Mouse (Mus musculus): ENCODE results near the gene Nos1.

DNA sequence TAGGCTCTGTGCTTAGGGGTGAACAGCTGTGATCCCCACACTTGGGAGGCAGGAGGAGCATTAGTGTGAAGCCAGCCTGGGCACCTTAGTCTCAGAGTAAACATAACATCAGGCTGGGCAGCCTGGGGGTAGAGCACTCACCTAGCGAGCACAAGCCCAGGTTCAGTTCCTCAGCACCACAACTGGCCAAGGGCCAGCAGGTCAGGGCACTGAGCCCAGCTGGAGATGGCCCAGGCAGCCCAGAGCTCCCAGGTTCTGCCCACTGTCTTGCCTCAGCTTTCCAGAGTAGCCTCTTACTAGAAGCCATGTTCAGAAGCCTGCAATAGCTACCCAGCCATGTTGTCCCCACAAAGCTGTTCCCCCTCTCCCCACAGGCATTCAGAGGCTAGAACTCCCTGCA lies 224.9 kb downstream of the Nos1 start:
- TF ChIP-seq GATA1 (IDR thresholded peaks at IDR 0.05; ENCODE audit: low read length) (no peak), TAL1 (IDR thresholded peaks at IDR 0.05; ENCODE audit: low read length) (no peak)

Measured in erythroblast, embryonic 14.5 days (primary cell).